Mouse (Mus musculus) ES-E14 (cell line): ENCODE results near the gene Cfap97d2.

Source experiments
- CHD2 ChIP-seq: IDR thresholded peaks from 2 replicates; pipeline ENCODE4 v1.6.1; 2014; ENCODE audit warnings: mild to moderate bottlenecking, low read depth, low read length, inconsistent platforms
- HCFC1 ChIP-seq: IDR thresholded peaks from 2 replicates; pipeline ENCODE4 v1.6.1; 2012; ENCODE audit warnings: low read length, inconsistent platforms, borderline replicate concordance; ENCODE audit not compliant: insufficient read depth
- MAFK ChIP-seq: IDR thresholded peaks from 2 replicates; pipeline ENCODE4 v1.6.1; 2014; ENCODE audit warnings: mild to moderate bottlenecking, low read depth, low read length, inconsistent platforms; ENCODE audit not compliant: insufficient read depth
- ZC3H11A ChIP-seq: IDR thresholded peaks from 2 replicates; pipeline ENCODE4 v1.6.1; 2012; ENCODE audit warnings: low read depth, mild to moderate bottlenecking, inconsistent platforms, low read length, borderline replicate concordance
- ZNF384 ChIP-seq: IDR thresholded peaks from 2 replicates; pipeline ENCODE4 v1.6.1; 2012; ENCODE audit warnings: low read depth, low read length, inconsistent platforms

GRCm38 (mm10) chr8:13685674-13686314 is 19.9 kb upstream of the Cfap97d2 start:
- TF ChIP-seq ZNF384: no peak
- no peak for TF ChIP-seq MAFK
- no peak for TF ChIP-seq CHD2
- TF ChIP-seq HCFC1: no peak
- TF ChIP-seq ZC3H11A: no peak
